Mouse (Mus musculus) spleen, adult 2 months (tissue): ENCODE measurements around the gene Gm20388. TPM values are rescaled to one million over a fixed set of nuclear protein-coding genes. Genes with fewer than 3 reads are reported as not detected.

Experiments
- DNase-seq, 2 experiments: peaks; one replicate each; pipeline versions ENCODE4 v3.0.0 to v3.0.0-alpha.2; 2012 to 2021; ENCODE audit warnings: low spot score in 2 of 2, low read depth in 1 of 2
- H3K27ac ChIP-seq: fragments of 200-500 bp; 2 replicates; pipeline ENCODE4 v1.5.1; 2012; ENCODE audit warnings: low read length, inconsistent platforms; ENCODE audit not compliant: insufficient read depth
- H3K27me3 ChIP-seq: fragments of 200-500 bp; 2 replicates; pipeline ENCODE4 v1.6.1; 2012; ENCODE audit warnings: mild to moderate bottlenecking, moderate library complexity, low read length, inconsistent platforms; ENCODE audit not compliant: control insufficient read depth, insufficient read depth
- H3K36me3 ChIP-seq: fragments of 200-500 bp; 2 replicates; pipeline ENCODE4 v1.6.1; 2012; ENCODE audit warnings: mild to moderate bottlenecking, low read length, inconsistent platforms; ENCODE audit not compliant: control insufficient read depth, insufficient read depth
- H3K4me1 ChIP-seq: fragments of 200-500 bp; 2 replicates; pipeline ENCODE4 v1.6.1; 2011; ENCODE audit warnings: inconsistent platforms; ENCODE audit not compliant: control insufficient read depth, insufficient read depth, insufficient read length
- H3K4me3 ChIP-seq: fragments of 200-500 bp; 2 replicates; pipeline ENCODE4 v1.5.1; 2011; ENCODE audit warnings: mild to moderate bottlenecking, inconsistent platforms; ENCODE audit not compliant: insufficient read depth, insufficient read length; ENCODE audit errors: extremely low read depth
- CTCF ChIP-seq: fragments of 200-500 bp; IDR thresholded peaks from 2 replicates; pipeline ENCODE4 v1.5.1; 2011; ENCODE audit warnings: mild to moderate bottlenecking, inconsistent platforms; ENCODE audit not compliant: insufficient read depth, insufficient read length, insufficient replicate concordance; ENCODE audit errors: extremely low read depth
- POLR2A ChIP-seq: fragments of 200-500 bp; IDR thresholded peaks from 2 replicates; pipeline ENCODE4 v1.6.1; 2011; ENCODE audit warnings: low read depth, low read length, inconsistent platforms
- WGBS: fragments of 180-500 bp; shearing (Covaris S2); methylation state at CpG from one replicate; pipeline ENCODE4 v1.1.7; 2018; 5-methylcytosine and 5-hydroxymethylcytosine counted together
- polyA plus RNA-seq: library from polyadenylated mRNA; depleted of rRNA; stranded (reverse); fragments of >200 nt; gene quantifications from 2 replicates; pipeline ENCODE4 v1.2.3, GENCODE M21; 2012

Gene Gm20388
- polyA plus RNA-seq, 1 experiment = 26.1 TPM

- Histone ChIP-seq H3K4me3 (no peak overlapping the region), H3K27me3 (no peaks in the 10 kb centered on the region), H3K36me3 (no peaks in the 10 kb centered on the region), H3K27ac (no peak overlapping the region), H3K4me1 (peaks cover 55% of the 10 kb centered on the region)
- DNase-seq = peak; percentile 23 to 43
- WGBS = 38% methylated on average over 5 of the region's 5 CpGs
- no peak for TF ChIP-seq POLR2A
- TF ChIP-seq CTCF = no peak
These were observed 591.8 kb downstream of the Gm20388 start for GRCm38 (mm10) chr8:120502428-120502827.

GRCm38 (mm10) chr8:120504251-120505081, 593.8 kb downstream of the Gm20388 start:
- TF ChIP-seq CTCF = no peak
- no peak for TF ChIP-seq POLR2A
- H3K4me3 ChIP-seq = no peak overlapping the region; the same call in 1 of the 2 replicates
- peaks cover 40% of the 10 kb centered on the region for H3K4me1 ChIP-seq
- no peaks in the 10 kb centered on the region; the same call in 1 of the 2 replicates for H3K36me3 ChIP-seq
- DNase-seq = no peak
- 40% methylated on average over 20 of the region's 20 CpGs for WGBS
- no peaks in the 10 kb centered on the region for H3K27me3 ChIP-seq
- H3K27ac ChIP-seq = no peak overlapping the region

- no peak overlapping the region; the same call in 1 of the 2 replicates for H3K4me3 ChIP-seq
- H3K4me1 ChIP-seq = peaks cover 46% of the 10 kb centered on the region
- TF ChIP-seq CTCF (no peak), POLR2A (no peak)
- WGBS = 17% methylated on average over 19 of the region's 19 CpGs
- no peak overlapping the region for H3K27ac ChIP-seq
- H3K36me3 ChIP-seq = no peaks in the 10 kb centered on the region; the same call in 1 of the 2 replicates
- no peaks in the 10 kb centered on the region for H3K27me3 ChIP-seq
- DNase-seq = peak in 1 of 2 experiments; percentile 21
These were observed 594.5 kb downstream of the Gm20388 start for GRCm38 (mm10) chr8:120505082-120505511.

- H3K36me3 ChIP-seq = no peaks in the 10 kb centered on the region; the same call in 1 of the 2 replicates
- no peak for DNase-seq
- TF ChIP-seq CTCF (no peak), POLR2A (no peak)
- no peak overlapping the region for H3K4me3 ChIP-seq
- H3K27me3 ChIP-seq = no peaks in the 10 kb centered on the region
- H3K27ac ChIP-seq = no peak overlapping the region
- 35% methylated on average over 23 of the region's 23 CpGs for WGBS
- H3K4me1 ChIP-seq = peaks cover 50% of the 10 kb centered on the region
These were observed 595.1 kb downstream of the Gm20388 start for GRCm38 (mm10) chr8:120505619-120506310.

- 59% methylated on average over 2 of the region's 2 CpGs for WGBS
- DNase-seq = peak in 1 of 2 experiments; percentile 33
- Histone ChIP-seq H3K27ac (no peak overlapping the region), H3K4me1 (peaks cover 49% of the 10 kb centered on the region), H3K4me3 (no peak overlapping the region), H3K36me3 (no peaks in the 10 kb centered on the region; the same call in 1 of the 2 replicates), H3K27me3 (no peaks in the 10 kb centered on the region)
- TF ChIP-seq POLR2A = no peak
- TF ChIP-seq CTCF = peak; percentile 25; the same call in 1 of the 2 replicates
These were observed 595.9 kb downstream of the Gm20388 start for GRCm38 (mm10) chr8:120506562-120506961.

- WGBS = 94% methylated on average over 9 of the region's 9 CpGs
- H3K4me3 ChIP-seq = no peak overlapping the region
- no peak overlapping the region for H3K27ac ChIP-seq
- DNase-seq = no peak
- H3K27me3 ChIP-seq = no peaks in the 10 kb centered on the region
- TF ChIP-seq CTCF = no peak
- no peaks in the 10 kb centered on the region; the same call in 1 of the 2 replicates for H3K36me3 ChIP-seq
- H3K4me1 ChIP-seq = peaks cover 44% of the 10 kb centered on the region
These were observed 596.6 kb downstream of the Gm20388 start for GRCm38 (mm10) chr8:120507290-120507689.
